Mouse (Mus musculus) MEL (cell line): ENCODE measurements around the gene Fam43a. TPM values are rescaled to one million over a fixed set of nuclear protein-coding genes. Genes with fewer than 3 reads are reported as not detected.

Experiments used
- DNase-seq: peaks from one replicate; pipeline ENCODE4 v3.0.0; 2011; ENCODE audit warnings: low read depth, low spot score
- H3K27ac ChIP-seq: 2 replicates; pipeline ENCODE4 v1.5.1; 2012; ENCODE audit warnings: low read depth, mild to moderate bottlenecking, control low read depth, low read length, moderate library complexity; ENCODE audit not compliant: control insufficient read depth
- H3K27me3 ChIP-seq, 2 experiments: fragments of 150-350 bp in 1 of 2; sonication (generic) in 1 of 2; 2 replicates each; pipeline ENCODE4 v1.6.1; 2012; ENCODE audit warnings: low read length in 2 of 2, mild to moderate bottlenecking in 2 of 2, improper control_type of control experiment in 1 of 2, moderate library complexity in 1 of 2; ENCODE audit not compliant: insufficient read depth in 2 of 2, control insufficient read depth in 1 of 2
- H3K36me3 ChIP-seq, 2 experiments: 2 replicates each; pipeline ENCODE4 v1.6.1; 2012 to 2014; ENCODE audit warnings: low read length in 2 of 2, improper control_type of control experiment in 1 of 2, inconsistent platforms in 1 of 2, mild to moderate bottlenecking in 1 of 2; ENCODE audit not compliant: insufficient read depth in 2 of 2, control insufficient read depth in 1 of 2
- H3K4me1 ChIP-seq, 2 experiments: fragments of 150-350 bp in 1 of 2; sonication (generic) in 1 of 2; 2 replicates each; pipeline ENCODE4 v1.6.1; 2012; ENCODE audit warnings: low read length in 2 of 2, improper control_type of control experiment in 1 of 2, mild to moderate bottlenecking in 1 of 2; ENCODE audit not compliant: insufficient read depth in 2 of 2, control insufficient read depth in 1 of 2
- H3K4me3 ChIP-seq, 2 experiments: fragments of 150-350 bp in 1 of 2; sonication (generic) in 1 of 2; 2 replicates each; pipeline ENCODE4 v1.5.1; 2012; ENCODE audit warnings: low read depth in 2 of 2, low read length in 2 of 2, mild to moderate bottlenecking in 2 of 2, moderate library complexity in 2 of 2, control low read depth in 1 of 2, improper control_type of control experiment in 1 of 2; ENCODE audit not compliant: control insufficient read depth in 1 of 2, insufficient read depth in 1 of 2
- H3K79me2 ChIP-seq: 2 replicates; pipeline ENCODE4 v1.6.1; 2012; ENCODE audit warnings: mild to moderate bottlenecking, low read length, moderate library complexity; ENCODE audit not compliant: control insufficient read depth, poor library complexity, insufficient read depth
- H3K9ac ChIP-seq: 2 replicates; pipeline ENCODE4 v1.6.1; 2012; ENCODE audit warnings: low read depth, mild to moderate bottlenecking, control low read depth, low read length, moderate library complexity; ENCODE audit not compliant: control insufficient read depth, poor library complexity, severe bottlenecking
- H3K9me3 ChIP-seq: fragments of 150-350 bp; sonication (generic); replicated peaks from 2 replicates; pipeline ENCODE4 v1.6.1; 2012; ENCODE audit warnings: mild to moderate bottlenecking, low read length, improper control_type of control experiment, moderate library complexity; ENCODE audit not compliant: insufficient read depth
- BHLHE40 ChIP-seq: IDR thresholded peaks from 2 replicates; pipeline ENCODE4 v1.6.1; 2012; ENCODE audit warnings: low read depth, mild to moderate bottlenecking, inconsistent platforms, low read length, improper control_type of control experiment, borderline replicate concordance
- CHD2 ChIP-seq: IDR thresholded peaks from 2 replicates; pipeline ENCODE4 v1.6.1; 2011; ENCODE audit warnings: low read length, improper control_type of control experiment
- CTCF ChIP-seq, 3 experiments: IDR thresholded peaks in 2 of 3; conservative IDR thresholded peaks in 1 of 3; 2 replicates each; pipeline ENCODE4 v1.5.1; 2011 to 2012; ENCODE audit warnings: low read length in 3 of 3, low read depth in 2 of 3, mild to moderate bottlenecking in 2 of 3, improper control_type of control experiment in 1 of 3, inconsistent platforms in 1 of 3, mixed read lengths in 1 of 3, moderate library complexity in 1 of 3; ENCODE audit not compliant: control insufficient read depth in 1 of 3, insufficient read depth in 1 of 3, poor library complexity in 1 of 3, severe bottlenecking in 1 of 3
- ELF1 ChIP-seq: IDR thresholded peaks from 2 replicates; pipeline ENCODE4 v1.6.1; 2014; ENCODE audit warnings: low read depth, mild to moderate bottlenecking, inconsistent platforms, low read length, improper control_type of control experiment, moderate library complexity
- ETS1 ChIP-seq: IDR thresholded peaks from 2 replicates; pipeline ENCODE4 v1.6.1; 2012; ENCODE audit warnings: low read depth, mild to moderate bottlenecking, inconsistent platforms, low read length, improper control_type of control experiment, moderate library complexity
- HCFC1 ChIP-seq: IDR thresholded peaks from 2 replicates; pipeline ENCODE4 v1.6.1; 2012; ENCODE audit warnings: low read depth, mild to moderate bottlenecking, inconsistent platforms, low read length, improper control_type of control experiment, moderate library complexity
- MAX ChIP-seq: IDR thresholded peaks from 2 replicates; pipeline ENCODE4 v1.6.1; 2011; ENCODE audit warnings: low read length, improper control_type of control experiment
- MEF2A ChIP-seq: IDR thresholded peaks from 2 replicates; pipeline ENCODE4 v1.6.1; 2014; ENCODE audit warnings: low read depth, mild to moderate bottlenecking, inconsistent platforms, low read length, improper control_type of control experiment; ENCODE audit not compliant: poor library complexity, insufficient replicate concordance, severe bottlenecking; ENCODE audit errors: extremely low read depth
- MYB ChIP-seq: IDR thresholded peaks from 2 replicates; pipeline ENCODE4 v1.6.1; 2011; ENCODE audit warnings: mild to moderate bottlenecking, low read depth, low read length, improper control_type of control experiment
- MYC ChIP-seq: IDR thresholded peaks from 2 replicates; pipeline ENCODE4 v1.6.1; 2011; ENCODE audit warnings: low read depth, mild to moderate bottlenecking, low read length, improper control_type of control experiment, moderate library complexity
- NELFE ChIP-seq: IDR thresholded peaks from 2 replicates; pipeline ENCODE4 v1.6.1; 2011; ENCODE audit warnings: low read depth, low read length, improper control_type of control experiment
- NRF1 ChIP-seq: IDR thresholded peaks from 2 replicates; pipeline ENCODE4 v1.6.1; 2014; ENCODE audit warnings: low read depth, mild to moderate bottlenecking, inconsistent platforms, low read length, improper control_type of control experiment, moderate library complexity; ENCODE audit not compliant: poor library complexity, insufficient read depth, severe bottlenecking
- POLR2A ChIP-seq, 2 experiments: IDR thresholded peaks; 2 replicates each; pipeline ENCODE4 v1.6.1; 2011 to 2012; ENCODE audit warnings: low read length in 2 of 2, mild to moderate bottlenecking in 2 of 2, control low read depth in 1 of 2, improper control_type of control experiment in 1 of 2, low read depth in 1 of 2, moderate library complexity in 1 of 2; ENCODE audit not compliant: control insufficient read depth in 1 of 2, insufficient read depth in 1 of 2, poor library complexity in 1 of 2
- POLR2AphosphoS5 ChIP-seq: IDR thresholded peaks from 2 replicates; pipeline ENCODE4 v1.6.1; 2012; ENCODE audit warnings: low read depth, borderline replicate concordance, mild to moderate bottlenecking, inconsistent platforms, low read length, moderate library complexity, mixed read lengths
- SIN3A ChIP-seq: IDR thresholded peaks from 2 replicates; pipeline ENCODE4 v1.6.1; 2012; ENCODE audit warnings: low read length, improper control_type of control experiment, inconsistent platforms
- TAL1 ChIP-seq: IDR thresholded peaks from 2 replicates; pipeline ENCODE4 v1.6.1; 2012; ENCODE audit warnings: mild to moderate bottlenecking, inconsistent platforms, low read length, moderate library complexity, mixed read lengths
- TCF12 ChIP-seq: IDR thresholded peaks from 2 replicates; pipeline ENCODE4 v1.6.1; 2014; ENCODE audit warnings: low read depth, mild to moderate bottlenecking, inconsistent platforms, low read length, improper control_type of control experiment, moderate library complexity
- USF1 ChIP-seq: IDR thresholded peaks from 2 replicates; pipeline ENCODE4 v1.6.1; 2014; ENCODE audit warnings: low read depth, mild to moderate bottlenecking, inconsistent platforms, low read length, improper control_type of control experiment, moderate library complexity
- USF2 ChIP-seq, 2 experiments: IDR thresholded peaks; 2 replicates each; pipeline ENCODE4 v1.6.1; 2011 to 2012; ENCODE audit warnings: improper control_type of control experiment in 2 of 2, low read length in 2 of 2, borderline replicate concordance in 1 of 2, inconsistent platforms in 1 of 2, low read depth in 1 of 2, mild to moderate bottlenecking in 1 of 2; ENCODE audit not compliant: insufficient read depth in 1 of 2
- ZC3H11A ChIP-seq: IDR thresholded peaks from 2 replicates; pipeline ENCODE4 v1.6.1; 2012; ENCODE audit warnings: low read depth, mild to moderate bottlenecking, inconsistent platforms, low read length, improper control_type of control experiment
- ZNF384 ChIP-seq: IDR thresholded peaks from 2 replicates; pipeline ENCODE4 v1.6.1; 2012; ENCODE audit warnings: low read depth, mild to moderate bottlenecking, inconsistent platforms, low read length, improper control_type of control experiment
- polyA plus RNA-seq, 2 experiments: library from polyadenylated mRNA; stranded (reverse) in 1 of 2; unstranded in 1 of 2; fragments of >175 nt in 1 of 2; fragments of >200 nt in 1 of 2; gene quantifications; 2 replicates each; pipeline versions ENCODE4 v1.2.1 to v1.2.4; 2012; ENCODE audit warnings: low replicate concordance in 2 of 2, low read depth in 1 of 2; ENCODE audit not compliant: insufficient read length in 2 of 2, insufficient read depth in 1 of 2, missing spikeins in 1 of 2
- total RNA-seq: library from RNA; depleted of rRNA; stranded (reverse); fragments of 300-350 nt; gene quantifications from 2 replicates; pipeline ENCODE4 v1.2.3, GENCODE M21; 2012

Gene Fam43a
- total and polyA plus RNA-seq, 3 experiments: 0.08 to 0.68 TPM; not detected in 1

GRCm38 (mm10) chr16:30629509-30629908, 30.0 kb downstream of the Fam43a start:
- Histone ChIP-seq H3K27ac (no peak overlapping the region), H3K4me1 (no peaks in the 10 kb centered on the region), H3K9me3 (no peaks in the 10 kb centered on the region)
- TF ChIP-seq MAX (no peak), NELFE (no peak), MYB (no peak), NRF1 (no peak), HCFC1 (no peak), CHD2 (no peak), BHLHE40 (no peak), TAL1 (no peak), ELF1 (no peak), USF2 (IDR thresholded peaks at IDR 0.05; ENCODE audit: borderline replicate concordance in 1 of 2, insufficient read depth in 1 of 2, low read depth in 1 of 2, low read length in 2 of 2) (no peak)
- TF ChIP-seq, all 39 proteins: peak for 0
- DNase-seq: no peak
- H3K79me2 ChIP-seq: no peaks in the 10 kb centered on the region
- H3K9ac ChIP-seq: no peak overlapping the region
- H3K36me3 ChIP-seq: no peaks in the 10 kb centered on the region
- H3K4me3 ChIP-seq: no peak overlapping the region
- peaks cover 5 to 12% of the 10 kb centered on the region in 2 experiments; a peak in 3 of 4 replicates for H3K27me3 ChIP-seq

GRCm38 (mm10) chr16:30633906-30634746, 34.6 kb downstream of the Fam43a start:
- Histone ChIP-seq H3K27ac (no peak overlapping the region), H3K4me1 (no peaks in the 10 kb centered on the region), H3K79me2 (no peaks in the 10 kb centered on the region), H3K9ac (no peak overlapping the region), H3K9me3 (no peaks in the 10 kb centered on the region), H3K4me3 (no peak overlapping the region), H3K27me3 (peaks cover 0 to 5% of the 10 kb centered on the region in 2 experiments; a peak in 2 of 4 replicates), H3K36me3 (no peaks in the 10 kb centered on the region)
- DNase-seq: no peak
- no peak for TF ChIP-seq ZNF384
- no peak for TF ChIP-seq SIN3A
- no peak for TF ChIP-seq ETS1
- TF ChIP-seq MYC: no peak
- no peak for TF ChIP-seq BHLHE40
- TF ChIP-seq USF1: no peak
- TF ChIP-seq MAX: no peak
- TF ChIP-seq ZC3H11A: no peak
- TF ChIP-seq TCF12: no peak
- no peak for TF ChIP-seq POLR2A (IDR thresholded peaks at IDR 0.05; ENCODE audit: control insufficient read depth in 1 of 2, insufficient read depth in 1 of 2, low read depth in 1 of 2, low read length in 2 of 2, poor library complexity in 1 of 2)
- TF ChIP-seq NRF1: no peak
- TF ChIP-seq POLR2AphosphoS5: no peak
- TF ChIP-seq CTCF (IDR thresholded peaks at IDR 0.05 in 2 of 3, conservative IDR thresholded peaks at IDR 0.05 in 1 of 3; ENCODE audit: control insufficient read depth in 1 of 3, insufficient read depth in 1 of 3, low read depth in 2 of 3, low read length in 3 of 3, poor library complexity in 1 of 3, severe bottlenecking in 1 of 3): no peak
- no peak for TF ChIP-seq USF2 (IDR thresholded peaks at IDR 0.05; ENCODE audit: borderline replicate concordance in 1 of 2, insufficient read depth in 1 of 2, low read depth in 1 of 2, low read length in 2 of 2)
- no peak for TF ChIP-seq MEF2A
